Mouse (Mus musculus) G1E (cell line): ENCODE data around the gene Mcrip2. TPM values are rescaled to one million over a fixed set of nuclear protein-coding genes. Genes with fewer than 3 reads are reported as not detected.

Experiments used
- ATAC-seq: 2 replicates; pipeline ENCODE4 v1.8.0; 2016; ENCODE audit warnings: mild to moderate bottlenecking; ENCODE audit not compliant: insufficient number of reproducible peaks, poor library complexity, low FRiP score, severe bottlenecking; ENCODE audit errors: extremely low read depth
- DNase-seq: peaks from one replicate; pipeline ENCODE4 v3.0.0; 2012; ENCODE audit warnings: low spot score
- H3K27me3 ChIP-seq: 2 replicates; pipeline ENCODE4 v1.6.1; 2012; ENCODE audit warnings: mild to moderate bottlenecking, low read length, inconsistent platforms; ENCODE audit not compliant: insufficient read depth
- H3K36me3 ChIP-seq: replicated peaks from 2 replicates; pipeline ENCODE3; 2012; ENCODE audit warnings: mild to moderate bottlenecking, inconsistent platforms
- H3K4me1 ChIP-seq: 2 replicates; pipeline ENCODE4 v1.6.1; 2012; ENCODE audit warnings: low read depth, low read length, inconsistent platforms, mixed read lengths; ENCODE audit not compliant: insufficient read depth
- H3K4me3 ChIP-seq: 2 replicates; pipeline ENCODE4 v1.5.1; 2012; ENCODE audit warnings: low read depth, mild to moderate bottlenecking, inconsistent platforms, low read length, moderate library complexity, mixed read lengths
- H3K9me3 ChIP-seq: replicated peaks from 2 replicates; pipeline ENCODE4 v1.6.1; 2012; ENCODE audit warnings: inconsistent platforms
- CTCF ChIP-seq: IDR thresholded peaks from 2 replicates; pipeline ENCODE4 v1.5.1; 2012; ENCODE audit warnings: low read depth, low read length, inconsistent platforms, mixed read lengths
- GATA1 ChIP-seq: IDR thresholded peaks from 2 replicates; pipeline ENCODE4 v1.6.1; 2012; ENCODE audit warnings: borderline replicate concordance, low read length, inconsistent platforms, mixed read lengths
- GATA2 ChIP-seq: IDR thresholded peaks from 2 replicates; pipeline ENCODE4 v1.6.1; 2012; ENCODE audit warnings: low read depth, low read length, inconsistent platforms, borderline replicate concordance
- POLR2AphosphoS5 ChIP-seq: IDR thresholded peaks from 2 replicates; pipeline ENCODE4 v1.6.1; 2012; ENCODE audit warnings: low read depth, low read length, inconsistent platforms; ENCODE audit not compliant: insufficient replicate concordance
- TAL1 ChIP-seq: conservative IDR thresholded peaks from 2 replicates; pipeline ENCODE4 v1.6.1; 2012; ENCODE audit warnings: low read depth, low read length, inconsistent platforms, mixed read lengths
- polyA plus RNA-seq: library from polyadenylated mRNA; stranded (reverse); fragments of >175 nt; gene quantifications from 2 replicates; pipeline ENCODE4 v1.2.3, GENCODE M21; 2012
- total RNA-seq, 2 experiments: library from RNA; stranded (forward) in 1 of 2; stranded (reverse) in 1 of 2; fragments of 200-1000 nt in 1 of 2; fragments of >200 nt in 1 of 2; fragmentation: Nextera tagmentation in 1 of 2; gene quantifications; 2 replicates each; pipeline ENCODE4 v1.2.3; 2014 to 2017

Mcrip2 gene
- total and polyA plus RNA-seq, 3 experiments = 4.4 to 77.6 (median 8.7) TPM

DNA sequence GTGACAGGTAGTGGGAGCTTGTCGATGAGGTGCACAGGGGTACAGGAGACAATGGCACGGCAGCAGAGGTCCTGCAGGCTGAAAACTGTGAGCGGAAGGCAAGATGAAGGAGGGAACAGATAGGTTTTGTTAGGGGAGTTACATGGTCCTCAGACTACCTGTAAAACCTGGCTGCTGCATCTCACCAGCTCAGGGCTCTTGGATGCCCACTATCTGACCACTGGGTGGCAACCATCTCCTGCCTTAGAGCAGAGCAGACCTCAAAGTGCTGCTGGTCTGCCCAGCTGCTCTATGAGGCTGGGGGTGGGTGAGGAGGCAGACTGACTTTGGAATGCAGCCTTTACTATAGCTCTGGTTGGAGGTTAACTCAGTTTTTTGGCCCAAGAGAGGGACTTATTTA is 15.3 kb upstream of the Mcrip2 start:
- Histone ChIP-seq H3K4me1 (peaks cover 12% of the 10 kb centered on the region), H3K36me3 (peaks cover 99% of the 10 kb centered on the region)
- DNase-seq = no peak

DNA sequence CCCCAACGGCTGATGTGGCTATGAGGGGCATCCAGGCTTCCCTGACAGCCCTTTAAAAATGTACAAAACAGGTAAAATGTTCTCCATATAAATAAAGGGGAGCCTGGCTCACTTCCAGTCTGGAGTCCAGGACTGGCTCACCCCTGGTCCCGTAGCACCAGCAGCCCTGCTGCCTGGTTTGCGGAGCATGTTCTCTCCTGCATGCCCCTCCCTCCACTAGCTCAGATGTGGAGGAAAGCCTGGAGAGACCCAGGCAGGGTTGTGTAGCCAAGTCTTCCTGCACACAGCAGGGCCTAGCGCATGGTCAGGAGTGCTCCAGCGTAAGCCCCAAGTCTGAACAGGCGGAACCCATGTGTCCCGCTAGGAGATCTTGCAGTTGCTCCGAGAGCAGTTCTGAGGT is 14.7 kb upstream of the Mcrip2 start:
- no peaks in the 10 kb centered on the region for H3K9me3 ChIP-seq
- peaks cover 12% of the 10 kb centered on the region for H3K4me1 ChIP-seq
- no peak for ATAC-seq
- no peak overlapping the region for H3K4me3 ChIP-seq
- H3K27me3 ChIP-seq = no peaks in the 10 kb centered on the region
- DNase-seq = no peak
- TF ChIP-seq GATA1 (no peak), POLR2AphosphoS5 (no peak), TAL1 (no peak), GATA2 (no peak), CTCF (no peak)
- peaks cover 99% of the 10 kb centered on the region for H3K36me3 ChIP-seq

More for the DNA sequence above, 15.3 kb upstream of the Mcrip2 start:
- no peaks in the 10 kb centered on the region for H3K27me3 ChIP-seq
- no peak overlapping the region for H3K4me3 ChIP-seq
- no peaks in the 10 kb centered on the region for H3K9me3 ChIP-seq
- TF ChIP-seq GATA2 (no peak), GATA1 (no peak), CTCF (no peak), TAL1 (no peak), POLR2AphosphoS5 (no peak)
- ATAC-seq = no peak

DNA sequence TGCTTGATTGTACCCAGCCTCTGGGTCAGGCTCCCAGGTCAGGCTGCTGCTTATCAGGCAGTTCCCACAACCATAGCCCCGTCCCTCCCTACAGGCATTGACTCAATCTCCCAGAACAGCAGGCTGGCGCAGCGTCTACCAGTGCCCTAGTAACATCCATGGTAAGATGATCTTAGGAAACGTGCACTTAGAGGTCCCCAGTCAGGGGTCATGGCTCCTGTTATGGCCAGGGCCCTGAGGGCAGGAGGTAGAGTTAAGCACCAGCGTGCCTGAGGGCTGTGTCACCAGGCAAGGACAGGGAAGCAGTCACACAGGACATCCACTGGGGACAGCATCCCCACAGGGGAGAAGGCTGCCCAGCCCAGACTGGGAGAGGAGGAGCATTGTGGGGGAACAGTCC is 13.7 kb upstream of the Mcrip2 start:
- Histone ChIP-seq H3K4me1 (peaks cover 7% of the 10 kb centered on the region), H3K36me3 (peaks cover 98% of the 10 kb centered on the region), H3K27me3 (no peaks in the 10 kb centered on the region), H3K4me3 (no peak overlapping the region), H3K9me3 (no peaks in the 10 kb centered on the region)
- DNase-seq = no peak
- ATAC-seq = no peak
- TF ChIP-seq GATA1 = no peak
- no peak for TF ChIP-seq POLR2AphosphoS5
- TF ChIP-seq CTCF = no peak
- no peak for TF ChIP-seq TAL1
- no peak for TF ChIP-seq GATA2

DNA sequence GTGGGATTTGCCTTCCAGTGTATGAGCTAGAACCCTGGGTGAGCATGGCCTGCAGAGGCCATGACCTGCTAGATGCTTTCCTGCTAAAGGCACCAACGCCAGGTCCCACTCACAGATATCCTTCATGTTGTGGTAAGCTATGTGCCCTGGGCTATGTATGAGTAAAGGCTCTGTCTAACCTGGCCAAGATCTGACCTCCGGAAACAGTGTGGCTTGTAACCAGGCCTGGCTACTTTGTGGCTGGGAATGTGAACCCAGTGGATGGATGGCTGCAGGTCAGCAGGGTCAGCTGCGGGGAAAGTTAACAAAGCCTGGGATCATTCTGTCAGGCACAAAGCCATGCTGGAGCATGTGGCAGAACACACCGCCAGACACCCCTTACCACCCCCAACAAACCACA is 13.1 kb upstream of the Mcrip2 start:
- no peak for DNase-seq
- TF ChIP-seq GATA1 (no peak), CTCF (no peak), GATA2 (no peak), TAL1 (no peak), POLR2AphosphoS5 (no peak)

DNA sequence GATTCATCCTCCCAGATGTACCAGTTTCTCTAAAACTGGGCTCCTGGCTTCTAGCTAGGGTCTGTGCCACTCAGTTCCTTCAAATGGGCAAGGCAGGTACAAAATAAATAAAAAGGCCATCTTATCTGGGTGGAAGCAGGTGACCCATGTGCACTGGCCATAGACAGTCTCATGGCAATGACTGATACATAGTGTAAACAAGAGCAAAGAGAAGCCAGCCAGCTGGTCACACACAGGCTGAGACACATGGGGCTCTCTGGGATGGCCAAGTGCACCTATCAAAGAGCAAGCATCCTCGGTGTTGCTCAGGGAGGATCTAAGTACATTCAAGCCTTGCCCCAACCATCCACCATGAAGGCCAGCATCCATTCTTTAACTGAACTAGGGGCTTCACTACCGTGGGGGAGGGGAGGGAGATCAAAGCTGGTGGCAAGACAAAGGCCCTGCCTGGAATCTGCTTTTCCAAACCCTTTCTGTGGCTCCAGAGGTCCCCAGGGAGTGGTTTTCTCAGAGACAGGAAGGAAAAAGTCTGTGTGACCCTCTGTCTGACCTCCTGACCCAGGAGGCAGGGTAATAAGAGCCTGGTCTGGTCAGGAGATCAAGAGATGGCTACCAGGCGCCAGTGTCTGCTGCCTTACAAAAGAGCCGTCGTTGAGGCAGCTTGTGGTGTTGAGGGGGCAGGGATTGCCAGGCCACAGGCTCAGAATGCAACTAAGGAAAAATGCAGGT is 12.5 kb upstream of the Mcrip2 start:
- H3K36me3 ChIP-seq = peaks cover 96% of the 10 kb centered on the region
- TF ChIP-seq POLR2AphosphoS5 (no peak), CTCF (no peak), TAL1 (no peak), GATA2 (no peak), GATA1 (no peak)
- peaks cover 16% of the 10 kb centered on the region for H3K4me1 ChIP-seq
- H3K4me3 ChIP-seq = no peak overlapping the region
- no peaks in the 10 kb centered on the region for H3K9me3 ChIP-seq
- H3K27me3 ChIP-seq = no peaks in the 10 kb centered on the region
- no peak for DNase-seq
- no peak for ATAC-seq

More for the DNA sequence above, 13.1 kb upstream of the Mcrip2 start:
- Histone ChIP-seq H3K4me3 (no peak overlapping the region), H3K4me1 (peaks cover 11% of the 10 kb centered on the region), H3K9me3 (no peaks in the 10 kb centered on the region), H3K36me3 (peaks cover 98% of the 10 kb centered on the region), H3K27me3 (no peaks in the 10 kb centered on the region)
- ATAC-seq = no peak

DNA sequence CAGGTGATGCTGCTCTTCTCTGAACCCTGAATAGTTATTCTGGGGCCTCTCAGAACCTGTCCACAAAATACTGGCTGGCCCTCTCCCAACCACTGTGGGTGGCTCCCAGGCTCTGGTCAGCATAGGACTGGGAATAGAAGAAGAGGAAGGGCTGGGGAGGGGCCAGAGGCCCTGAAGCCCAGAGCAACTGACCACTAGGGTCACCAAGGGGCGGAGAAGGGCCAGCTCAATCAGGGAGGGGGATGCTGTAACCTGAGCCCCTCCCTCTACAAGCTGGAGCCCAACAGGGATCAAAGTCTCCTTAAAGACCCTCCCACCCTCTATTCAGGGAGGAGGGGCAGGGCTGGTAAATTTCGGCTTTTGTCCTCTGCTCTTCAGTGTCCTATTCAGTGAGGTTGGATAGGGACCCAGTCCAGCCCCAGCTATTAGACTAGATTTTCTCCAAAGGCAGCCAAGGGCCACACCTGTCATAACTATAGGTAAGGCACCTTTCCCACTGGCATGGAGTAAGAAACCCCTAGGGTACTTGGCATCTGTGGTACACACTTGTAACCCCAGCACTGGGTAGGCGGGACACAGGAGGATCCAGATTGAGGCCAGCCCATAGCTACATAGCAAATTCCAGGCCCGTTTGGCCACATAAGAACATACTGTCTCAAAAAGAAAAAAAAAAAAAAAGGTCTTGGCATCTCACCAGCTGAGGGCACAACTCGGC is 11.8 kb upstream of the Mcrip2 start, which contains the start of gene Wfikkn1:
TSS of gene Wfikkn1 (minus strand) at position 663 of the 715 bp plus-strand sequence.
- ATAC-seq (no peak), DNase-seq (no peak)
- H3K9me3 ChIP-seq = no peaks in the 10 kb centered on the region
- H3K27me3 ChIP-seq = no peaks in the 10 kb centered on the region
- peaks cover 89% of the 10 kb centered on the region for H3K36me3 ChIP-seq
- H3K4me1 ChIP-seq = peaks cover 19% of the 10 kb centered on the region
- H3K4me3 ChIP-seq = no peak within 1 kb of the TSS
- TF ChIP-seq TAL1 = no peak
